Mouse (Mus musculus) naive thymus-derived CD4-positive, alpha-beta T cell, adult 2 months (primary cell): ENCODE data around the gene Xpnpep3.

Source experiments
- DNase-seq: peaks from one replicate; pipeline ENCODE4 v3.0.0-alpha.2; 2011; ENCODE audit warnings: low read depth

The Xpnpep3 gene

DNA sequence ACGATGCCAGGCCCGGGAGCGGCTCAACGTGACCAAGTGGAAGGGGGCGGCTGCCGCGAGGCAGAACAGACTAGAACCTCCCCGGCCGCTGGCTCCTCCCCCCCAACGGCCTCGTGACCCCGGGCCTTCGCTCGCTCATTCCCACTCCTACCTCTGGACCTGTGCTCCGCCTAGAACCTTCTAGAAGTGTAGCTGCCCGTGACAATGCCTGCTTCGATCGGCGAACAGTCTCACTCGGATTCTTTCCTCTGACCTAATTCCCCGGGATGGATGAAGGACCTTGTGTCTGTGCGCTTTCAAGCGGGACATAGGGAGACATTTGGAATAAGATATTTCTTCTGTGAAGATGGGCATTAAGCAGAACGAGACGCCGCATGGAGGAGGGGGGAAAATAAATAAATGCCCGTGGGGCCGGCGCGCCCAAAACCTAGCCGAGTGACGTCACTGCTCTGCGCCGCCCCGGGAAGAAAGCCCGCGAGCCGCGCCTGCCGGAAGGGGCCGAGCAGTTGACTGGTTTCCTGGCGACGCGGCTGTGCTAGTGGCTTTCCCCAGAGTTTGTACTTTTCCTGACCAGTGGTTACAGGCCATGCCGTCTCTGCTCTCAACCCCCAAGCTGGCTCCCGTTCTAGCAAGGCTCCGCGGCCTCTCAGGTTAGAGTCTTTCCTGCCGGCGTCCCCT, at the start of gene Xpnpep3, which contains the start of gene St13:
TSS of gene Xpnpep3 (plus strand) at position 501 of the 678 bp plus-strand sequence.
TSS of gene St13 (minus strand) at position 440 of the 678 bp plus-strand sequence.
- DNase-seq, result peak; percentile 98

DNA sequence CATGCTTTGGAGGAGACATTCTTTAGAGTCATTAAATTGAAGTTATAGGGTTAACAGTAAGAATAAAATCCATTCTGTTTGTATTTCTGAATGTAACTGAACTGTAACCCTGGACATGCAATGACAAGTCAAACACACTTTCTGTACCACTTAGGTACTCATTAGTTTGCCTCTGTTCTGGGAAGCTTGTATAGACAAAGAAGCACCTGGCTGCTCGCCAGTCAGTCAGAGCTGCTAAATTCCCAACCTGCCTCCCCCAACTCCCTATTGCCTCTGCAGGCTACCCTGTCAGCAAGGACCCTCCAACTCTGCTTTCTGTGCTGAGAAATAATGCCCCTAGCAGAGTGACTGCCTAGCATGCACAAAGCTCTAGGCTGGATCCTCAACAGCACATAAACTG, 49.5 kb upstream of the Xpnpep3 start:
- no peak for DNase-seq

DNA sequence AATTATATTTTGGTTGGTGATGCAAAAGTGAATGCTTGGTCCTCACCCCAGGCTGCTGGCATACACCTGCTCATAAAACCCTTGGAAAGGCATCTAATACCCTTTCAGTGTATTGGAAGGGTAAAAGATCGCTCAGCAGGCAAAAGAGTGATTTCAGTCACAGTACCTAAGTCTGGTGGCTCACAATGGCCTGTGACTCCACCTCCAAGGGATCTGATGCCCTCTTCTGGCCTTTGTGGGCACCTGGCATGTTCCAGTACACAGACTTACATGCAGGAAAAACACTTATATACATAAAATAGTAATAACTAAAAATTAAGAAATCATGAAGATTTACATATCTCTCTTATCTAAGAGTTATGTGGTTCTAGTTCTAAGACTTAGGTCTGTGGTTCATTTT, 47.3 kb upstream of the Xpnpep3 start:
- DNase-seq, result peak; percentile 35

DNA sequence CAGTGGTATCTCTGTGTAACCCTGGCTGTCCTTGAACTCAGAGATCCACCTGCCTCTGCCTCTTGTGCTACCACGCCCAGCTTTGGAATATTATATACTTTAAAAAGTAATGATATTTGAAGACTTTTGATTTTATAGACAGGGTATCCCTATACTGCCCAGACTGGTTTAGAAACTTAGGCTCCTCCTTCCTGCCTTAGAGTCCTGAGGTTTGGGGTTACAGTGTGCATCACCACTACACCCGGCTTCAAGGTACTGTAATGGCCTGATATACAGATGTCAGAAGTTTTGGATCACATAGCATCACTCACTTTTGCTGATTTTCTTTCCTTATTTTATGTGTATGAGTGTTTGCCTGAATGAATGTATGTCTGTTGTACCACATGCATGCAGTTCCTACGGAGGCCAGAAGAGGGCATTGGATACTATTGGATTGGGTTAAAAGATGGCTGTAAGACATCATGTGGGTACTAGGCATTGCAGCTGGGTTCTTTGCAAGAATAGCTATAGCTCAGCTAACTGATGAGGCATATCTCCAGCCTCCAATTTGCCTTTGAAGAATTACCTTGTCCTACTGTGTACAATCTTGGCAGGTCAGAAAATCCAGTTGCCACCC, 44.7 kb upstream of the Xpnpep3 start:
- DNase-seq, result peak; percentile 76

DNA sequence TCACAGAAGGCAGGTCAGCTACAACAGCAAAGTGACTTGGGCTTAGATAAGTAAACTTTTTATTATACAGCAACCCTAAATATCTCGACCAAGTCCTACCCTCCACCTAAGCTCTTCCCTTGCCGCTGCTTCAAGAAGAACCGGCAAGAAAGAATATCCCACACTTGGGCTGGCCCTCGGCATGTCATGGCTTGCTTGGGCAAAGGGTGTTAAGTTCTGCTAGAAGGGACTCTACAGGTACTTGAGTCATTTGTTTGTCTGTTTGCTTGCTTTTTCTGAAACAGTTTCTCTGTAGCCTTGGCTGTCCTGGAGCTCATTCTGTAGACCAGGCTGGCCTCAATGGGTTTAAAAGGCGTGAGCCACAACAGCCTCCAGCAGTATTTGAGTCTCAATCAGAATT, 43.0 kb upstream of the Xpnpep3 start:
- no peak for DNase-seq

DNA sequence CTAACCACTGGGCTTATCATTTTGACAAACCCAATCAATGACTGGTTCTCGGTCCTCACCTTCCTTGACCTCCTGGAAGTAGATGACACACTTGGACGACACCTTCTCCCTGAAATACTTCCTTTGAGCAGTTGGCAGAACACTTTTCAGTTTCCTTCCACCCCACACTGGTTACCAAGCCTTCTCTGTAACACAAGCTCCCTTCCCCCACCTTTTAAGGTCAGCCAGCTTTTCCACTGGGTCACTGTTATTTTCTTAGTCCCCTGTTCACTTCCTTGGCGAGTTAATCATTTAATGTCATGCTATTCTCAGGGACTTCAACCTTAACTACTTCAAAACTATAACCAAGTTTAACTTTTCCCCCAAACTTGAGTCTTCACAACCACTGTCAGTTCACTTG, 41.0 kb upstream of the Xpnpep3 start:
- no peak for DNase-seq

DNA sequence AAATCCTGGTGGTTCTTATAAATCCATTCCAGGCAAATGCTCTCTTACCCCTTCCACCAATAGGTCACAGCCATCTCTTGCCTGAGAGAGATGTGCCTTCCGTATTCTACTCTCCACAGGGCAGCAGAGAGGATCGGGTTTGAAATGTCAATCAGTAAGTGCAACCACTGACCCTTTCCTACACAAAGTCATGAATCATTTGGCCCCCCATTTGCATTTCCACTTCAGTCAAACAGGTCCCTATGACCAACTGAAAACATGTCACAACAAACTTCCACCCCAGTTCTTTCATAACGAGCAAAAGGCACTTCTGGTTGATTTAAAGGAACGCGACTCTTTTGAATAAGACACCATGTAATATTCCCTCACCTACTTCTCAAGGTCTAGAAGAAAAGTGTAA, 40.5 kb upstream of the Xpnpep3 start:
- DNase-seq, result no peak

DNA sequence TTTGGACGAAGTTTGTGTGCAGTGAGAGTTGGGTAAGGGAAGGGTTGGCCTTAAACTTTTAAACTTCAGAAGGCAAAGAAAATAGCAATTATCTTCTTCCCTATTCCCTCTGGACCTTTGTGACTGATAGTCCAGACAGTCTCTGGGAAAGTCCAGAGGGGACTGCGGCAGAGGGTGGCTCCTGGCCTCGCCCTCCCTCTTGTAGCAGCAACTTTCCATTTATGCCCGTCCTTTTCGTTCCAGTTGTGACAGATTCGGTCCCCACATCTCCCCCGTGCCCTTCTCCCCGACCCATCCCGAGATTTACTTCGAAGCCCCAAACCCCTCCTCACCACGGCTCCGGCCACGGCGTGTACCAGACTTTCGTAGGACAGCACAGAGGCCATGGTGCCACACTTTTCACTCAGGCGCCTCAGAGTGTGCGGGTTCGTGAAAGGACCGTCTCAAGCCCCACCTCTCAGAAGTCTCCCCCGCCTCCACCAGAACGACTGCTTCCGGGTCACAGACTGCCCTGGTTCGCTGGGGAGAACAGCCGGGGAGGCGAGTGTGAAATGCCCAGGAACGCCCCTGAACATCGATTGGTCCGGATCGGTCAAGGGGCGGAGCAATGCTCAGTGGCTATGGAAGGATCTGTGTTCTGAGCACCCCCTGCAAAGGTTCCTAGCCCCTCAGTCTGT, 39.5 kb upstream of the Xpnpep3 start, which contains the start of gene Slc25a17:
TSS of gene Slc25a17 (minus strand) at position 468 of the 677 bp plus-strand sequence.
- peak; percentile 94 for DNase-seq

DNA sequence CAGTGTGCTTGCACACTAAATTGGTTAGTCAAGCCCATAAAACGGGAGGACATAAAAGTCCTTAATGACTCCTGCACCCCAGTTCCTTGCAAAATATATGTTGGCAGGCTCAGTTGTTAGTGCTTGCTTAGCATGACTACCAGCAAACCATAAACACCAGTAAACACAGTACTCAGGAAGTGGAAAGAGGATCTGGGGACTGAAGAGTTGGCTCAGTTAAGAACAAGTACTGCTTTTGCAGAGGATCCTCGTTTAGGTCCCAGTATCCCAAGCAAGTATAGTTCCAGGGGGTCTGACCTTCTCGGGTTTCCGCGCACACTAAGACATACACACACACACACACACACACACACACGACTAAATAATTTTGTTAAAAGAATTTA, 38.9 kb upstream of the Xpnpep3 start:
- DNase-seq, result no peak

DNA sequence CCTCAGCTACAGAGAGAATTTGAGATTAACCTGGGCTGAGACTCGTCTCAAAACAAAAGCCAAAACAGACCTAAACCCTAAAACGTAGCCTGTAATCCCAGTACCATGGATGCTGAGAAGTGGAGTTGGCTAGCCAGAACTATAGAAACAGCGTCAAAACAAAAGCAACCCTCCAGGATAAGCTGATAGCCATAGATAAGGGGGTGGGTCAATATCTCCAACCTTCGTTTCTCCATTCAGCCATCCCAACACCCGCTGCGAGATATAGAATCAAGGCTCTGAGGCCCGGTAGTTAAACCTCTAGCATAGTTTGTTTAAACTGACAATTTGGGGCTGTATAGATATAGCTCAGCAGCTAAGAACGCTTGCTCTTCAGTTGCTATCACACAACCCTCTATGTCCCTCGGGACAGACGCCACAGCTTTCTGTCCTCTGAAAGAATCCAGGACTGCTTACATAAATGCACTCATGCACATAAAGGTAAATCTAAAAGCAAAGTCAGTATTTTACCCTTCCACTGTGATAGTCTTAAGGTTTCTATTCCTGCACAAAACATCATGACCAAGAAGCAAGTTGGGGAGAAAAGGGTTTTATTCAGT, 38.4 kb upstream of the Xpnpep3 start:
- peak; percentile 14 for DNase-seq

DNA sequence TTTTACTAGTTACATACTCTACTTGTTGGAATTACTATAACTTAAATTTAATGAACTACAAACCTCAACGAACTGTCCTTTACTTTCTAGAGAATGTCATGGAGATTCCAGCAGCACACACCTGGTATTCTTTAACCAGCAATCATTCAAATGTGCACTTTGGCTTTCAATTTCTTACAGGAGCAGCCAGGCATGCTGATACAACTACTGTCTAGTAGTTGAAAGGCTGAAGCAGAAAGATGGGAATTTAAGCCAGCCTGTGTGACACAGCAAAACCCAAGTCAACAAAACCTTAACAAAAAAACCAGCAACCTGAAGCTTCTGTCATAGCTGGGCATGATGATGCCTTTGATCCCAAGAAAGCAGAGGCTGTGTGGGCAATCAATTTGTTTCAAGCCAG, 37.4 kb upstream of the Xpnpep3 start:
- DNase-seq, result no peak

DNA sequence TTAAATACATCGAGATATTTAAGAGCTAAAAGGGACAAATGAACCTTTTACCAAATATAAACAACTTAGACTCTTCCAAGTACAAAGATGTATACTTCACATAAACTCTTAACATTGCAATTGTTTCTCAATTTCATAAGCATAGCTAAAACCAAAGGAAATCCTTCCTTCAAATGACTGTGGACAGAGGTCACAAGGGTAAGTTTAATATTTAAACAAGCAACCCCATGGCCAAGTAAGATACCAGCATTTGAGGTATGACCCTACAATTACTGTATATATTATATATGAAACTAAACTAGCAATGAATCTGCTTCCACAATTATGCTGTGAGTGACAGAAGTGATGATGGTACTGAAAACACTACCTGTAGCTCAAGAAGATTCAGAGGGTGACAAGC, 35.7 kb upstream of the Xpnpep3 start:
- no peak for DNase-seq

DNA sequence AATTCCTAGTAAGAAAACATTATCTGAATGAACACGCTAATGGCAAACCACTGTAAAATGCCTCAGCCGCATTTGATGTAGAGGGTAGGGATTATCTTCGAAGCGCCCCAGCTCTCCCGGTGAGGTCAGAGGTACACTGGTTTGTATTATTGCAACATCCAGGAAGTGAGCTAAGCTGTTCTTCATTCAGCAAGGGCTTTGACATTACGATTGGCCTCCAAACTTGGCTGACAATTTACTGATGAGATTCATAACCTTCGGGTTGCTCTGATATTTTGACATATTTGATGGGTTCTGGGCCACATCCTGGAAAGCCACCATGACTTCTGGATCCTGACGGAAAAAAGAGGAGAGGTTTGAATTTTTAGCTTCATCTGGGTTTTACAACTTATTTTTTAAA, 34.7 kb upstream of the Xpnpep3 start:
- DNase-seq, result no peak

DNA sequence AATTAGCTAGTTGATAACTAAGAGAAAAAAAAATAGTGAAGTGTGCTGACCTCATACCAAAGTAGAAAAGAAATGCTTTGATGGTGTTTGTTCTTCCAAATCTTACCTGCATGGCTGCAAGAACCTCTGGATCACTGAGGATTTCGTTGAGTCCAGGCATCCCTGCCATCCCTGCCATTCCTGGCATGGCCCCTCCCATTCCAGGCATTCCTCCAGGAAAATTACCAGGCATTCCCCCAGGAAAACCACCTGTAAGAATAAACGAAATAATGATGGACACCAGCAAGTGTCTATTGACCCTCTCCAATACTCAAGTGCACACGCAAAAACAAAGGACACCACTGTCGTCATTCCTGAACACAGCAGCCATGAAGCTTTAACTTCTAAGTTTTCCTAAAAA, 33.7 kb upstream of the Xpnpep3 start:
- no peak for DNase-seq

DNA sequence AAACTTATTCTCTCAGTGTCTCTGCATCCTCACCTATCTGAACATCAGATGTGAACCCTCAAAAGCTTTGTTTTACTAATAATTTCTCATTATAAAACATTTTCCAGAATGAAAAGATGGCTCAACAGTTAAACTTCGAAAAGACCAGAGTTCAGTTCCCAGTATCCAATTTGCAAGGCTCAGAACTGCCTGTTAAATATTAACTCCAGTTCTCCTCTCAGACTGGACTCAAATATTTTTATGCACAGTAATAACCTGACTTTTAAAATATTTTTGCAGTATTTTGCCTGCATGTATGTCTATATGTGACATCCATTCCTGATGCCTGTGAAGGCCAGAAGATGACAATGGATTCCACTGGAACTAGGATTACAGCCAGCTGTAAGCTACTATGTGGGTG, 31.3 kb upstream of the Xpnpep3 start:
- no peak for DNase-seq

DNA sequence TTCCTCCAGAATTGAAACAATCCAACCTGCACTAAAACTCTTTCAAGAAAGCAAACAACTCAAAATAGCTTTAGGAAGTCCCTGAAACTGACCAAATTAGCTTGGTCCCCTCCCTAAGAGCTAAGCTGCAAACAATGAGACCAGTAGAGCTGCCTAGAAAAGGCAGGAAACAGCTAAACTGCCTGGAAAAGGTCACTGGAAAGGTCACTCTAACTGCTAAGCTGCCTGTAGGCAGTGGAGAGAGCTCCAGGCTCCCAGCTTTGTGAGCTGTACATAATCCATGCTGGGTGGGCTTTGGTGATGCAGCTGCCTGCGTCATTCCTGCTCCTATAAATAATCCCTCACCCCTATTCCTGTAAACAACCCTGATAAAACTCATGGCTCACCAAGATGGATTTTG, 29.6 kb upstream of the Xpnpep3 start:
- no peak for DNase-seq

DNA sequence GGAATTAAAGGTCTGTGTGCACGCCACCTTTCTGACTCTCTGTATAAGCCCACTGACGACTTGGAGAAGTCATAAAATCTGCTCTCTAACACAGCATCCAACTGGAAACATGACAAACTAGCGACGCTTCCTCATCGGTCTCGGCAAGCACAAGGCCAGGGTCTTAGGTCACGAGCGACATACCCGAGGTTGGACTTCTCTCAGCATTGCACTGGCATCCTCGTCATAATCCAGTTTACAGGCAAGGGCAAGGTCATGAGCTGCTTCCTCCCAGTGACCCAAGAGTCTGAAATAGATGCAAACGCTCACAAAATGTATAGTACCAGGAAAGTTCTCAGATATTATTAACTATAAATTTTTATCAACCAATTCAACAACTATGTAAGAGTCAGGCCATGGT, 25.3 kb upstream of the Xpnpep3 start:
- DNase-seq, result no peak

DNA sequence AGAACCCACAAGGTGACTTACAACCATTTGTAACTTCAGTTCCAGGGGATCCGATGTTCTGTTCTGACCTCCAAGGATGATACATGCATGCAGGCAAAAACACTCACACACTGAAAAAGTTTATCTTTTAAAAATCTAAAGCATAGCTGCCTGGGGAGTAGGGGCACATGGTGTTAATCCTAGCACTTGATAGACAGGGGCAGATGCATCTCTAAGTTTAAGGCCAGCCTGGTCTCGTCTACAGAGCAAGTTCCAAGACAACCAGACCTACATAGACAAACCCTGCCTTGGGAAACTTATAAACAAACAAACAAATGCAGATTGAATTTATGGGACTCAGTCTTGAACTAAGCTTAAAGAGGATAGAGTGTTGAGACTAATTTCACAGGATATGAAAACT, 21.1 kb upstream of the Xpnpep3 start:
- no peak for DNase-seq

DNA sequence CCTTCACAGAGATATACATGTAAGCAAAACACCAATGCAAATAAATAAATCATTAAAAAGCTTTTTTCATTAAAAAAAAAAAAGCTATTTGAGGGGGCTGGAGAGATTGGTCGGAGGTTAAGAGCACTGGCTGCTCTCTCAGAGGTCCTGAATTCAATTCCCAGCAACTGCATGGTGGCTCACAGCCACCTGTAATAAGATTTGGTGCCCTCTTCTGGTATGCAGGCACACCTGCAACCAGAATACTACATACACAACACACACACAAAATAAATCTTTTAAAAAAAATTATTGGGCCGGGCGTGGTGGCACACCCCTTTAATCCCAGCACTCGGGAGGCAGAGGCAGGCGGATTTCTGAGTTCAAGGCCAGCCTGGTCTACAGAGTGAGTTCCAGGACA, 13.6 kb upstream of the Xpnpep3 start:
- no peak for DNase-seq

DNA sequence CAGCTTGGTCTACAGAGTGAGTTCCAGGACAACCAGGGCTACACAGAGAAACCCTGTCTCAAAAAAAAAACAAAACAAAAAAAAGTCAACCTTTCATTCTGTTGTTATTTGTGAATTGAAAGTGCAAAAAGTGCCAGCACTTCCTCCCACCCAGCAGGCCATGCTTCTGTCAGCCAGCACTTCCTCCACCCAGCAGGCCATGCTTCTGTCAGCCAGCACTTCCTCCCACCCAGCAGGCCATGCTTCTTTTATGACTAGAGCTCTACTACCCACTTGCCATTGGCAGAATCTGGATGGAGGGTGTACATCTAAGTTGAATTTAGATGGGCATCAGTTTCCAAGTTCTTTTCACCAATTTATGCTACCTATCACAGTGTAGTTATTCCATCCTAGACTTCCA, 6.9 kb upstream of the Xpnpep3 start:
- peak; percentile 21 for DNase-seq

DNA sequence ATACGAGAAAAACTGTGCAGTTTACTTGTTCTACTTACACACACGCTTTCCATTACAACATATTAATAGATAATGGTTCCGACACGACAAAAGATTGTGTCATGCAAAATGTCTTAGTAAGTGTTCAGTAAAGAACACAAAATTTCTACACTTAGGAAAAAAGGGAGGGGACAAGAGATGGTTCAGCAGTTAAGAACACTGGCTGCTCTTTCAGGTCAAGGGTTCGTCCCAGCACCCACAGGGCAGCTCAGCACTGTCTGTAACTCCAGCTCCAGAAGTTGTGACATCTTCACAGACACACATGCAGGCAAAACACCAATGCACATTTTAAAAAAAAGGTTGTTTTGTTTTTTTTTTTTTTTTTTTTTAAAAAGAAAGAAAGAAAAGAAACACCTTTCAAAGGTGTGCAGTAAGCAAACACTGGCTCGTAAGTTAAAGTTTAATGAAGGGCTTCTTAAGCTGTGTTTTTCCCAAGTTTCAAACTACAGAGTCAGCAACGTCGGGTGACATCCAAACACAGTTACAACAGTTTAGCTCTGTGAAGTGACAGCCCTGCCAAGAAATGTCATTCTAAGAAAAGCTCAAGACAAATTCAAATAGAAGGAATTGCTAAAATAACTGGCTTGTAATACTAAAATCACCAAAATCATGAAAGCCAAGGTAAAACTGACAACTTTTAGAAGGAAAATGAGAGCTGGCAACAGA, 5.6 kb upstream of the Xpnpep3 start:
- no peak for DNase-seq

DNA sequence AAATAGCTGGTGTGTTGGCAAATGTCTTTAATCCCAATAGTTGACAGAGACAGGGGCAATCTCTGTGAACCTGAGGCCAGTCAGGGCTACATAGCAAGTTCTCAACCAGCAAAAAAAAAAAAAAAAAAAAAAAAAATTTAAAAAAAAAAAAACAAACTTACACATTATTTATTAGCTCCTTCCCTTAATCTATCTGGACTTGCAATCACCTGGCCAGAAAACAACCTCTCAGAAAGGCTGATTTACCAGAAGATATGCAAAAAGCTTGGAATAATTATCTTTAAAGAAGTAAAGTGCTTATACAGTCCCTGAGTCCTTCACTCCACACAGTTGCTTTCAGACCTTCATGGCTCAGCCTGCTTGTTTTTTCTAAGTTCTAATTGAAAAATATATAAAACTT, 1.7 kb upstream of the Xpnpep3 start:
- DNase-seq, result no peak

DNA sequence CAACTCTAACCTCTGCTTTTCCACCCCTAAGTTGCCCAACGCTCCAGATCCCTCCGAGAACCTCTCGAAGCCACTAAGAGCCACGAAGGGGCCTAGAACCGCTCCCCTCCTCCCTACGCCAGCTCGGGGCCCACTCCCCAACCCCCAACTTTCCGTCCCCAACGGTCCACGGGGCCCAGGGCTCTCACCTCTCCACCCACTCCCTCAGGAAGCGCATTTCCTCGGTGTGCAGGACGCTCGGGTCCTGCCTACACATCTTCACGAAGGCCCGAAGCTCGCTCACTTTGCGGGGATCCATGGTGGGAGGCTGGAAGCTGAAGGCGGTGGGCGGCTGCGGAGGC, 671 bp upstream of the Xpnpep3 start:
- DNase-seq, result no peak
